Mouse (Mus musculus) limb, embryonic 10.5 days (tissue): ENCODE measurements around the gene Pgd. TPM values are rescaled to one million over a fixed set of nuclear protein-coding genes. Genes with fewer than 3 reads are reported as not detected.
"Not testable (repeated sequence)": the region's sequence is repeated elsewhere in the genome, so short reads cannot be mapped to it uniquely, and the experiment has no call there.

Source experiments
- DNase-seq: peaks from one replicate; pipeline ENCODE4 v3.0.0-alpha.2; 2017; ENCODE audit warnings: low spot score
- H3K27ac ChIP-seq: fragments of 300-500 bp; sonication (generic); 2 replicates; pipeline ENCODE4 v1.5.1; 2016; ENCODE audit warnings: mild to moderate bottlenecking
- H3K27me3 ChIP-seq: fragments of 300-500 bp; sonication (generic); 2 replicates; pipeline ENCODE4 v1.6.1; 2016; ENCODE audit warnings: low read depth, mild to moderate bottlenecking; ENCODE audit not compliant: poor library complexity, severe bottlenecking
- H3K36me3 ChIP-seq: fragments of 300-500 bp; sonication (generic); 2 replicates; pipeline ENCODE4 v1.6.1; 2016; ENCODE audit warnings: mild to moderate bottlenecking, moderate library complexity
- H3K4me1 ChIP-seq: fragments of 300-500 bp; sonication (generic); 2 replicates; pipeline ENCODE4 v1.6.1; 2016
- H3K4me3 ChIP-seq: fragments of 300-500 bp; sonication (generic); 2 replicates; pipeline ENCODE4 v1.5.1; 2016; ENCODE audit warnings: mild to moderate bottlenecking, moderate library complexity
- H3K9me3 ChIP-seq: fragments of 300-500 bp; sonication (generic); replicated peaks from 2 replicates; pipeline ENCODE4 v1.6.1; 2016; ENCODE audit warnings: mild to moderate bottlenecking
- WGBS: fragments of 180-500 bp; shearing (Covaris S2); methylation state at CpG from one replicate; pipeline ENCODE4 v1.1.7; 2016; 5-methylcytosine and 5-hydroxymethylcytosine counted together
- polyA plus RNA-seq: library from polyadenylated mRNA; unstranded; fragments of >200 nt; fragmentation: Nextera tagmentation; extraction: Ambion mirVana; gene quantifications from 2 replicates; pipeline ENCODE4 v1.2.1, GENCODE M21; 2016

Pgd gene
- polyA plus RNA-seq, 1 experiment from 2014 or later, result 159 TPM

- 88% methylated on average over 12 of the region's 12 CpGs for WGBS
These were observed 46.5 kb downstream of the Pgd start for GRCm38 (mm10) chr4:149119978-149120562.

GRCm38 (mm10) chr4:149103875-149104561 is 62.6 kb downstream of the Pgd start, which contains the start of gene Dffa:
Gene Dffa, plus strand, starts transcription at chr4:149104146.
- peaks cover 20% of the 10 kb centered on the region for H3K36me3 ChIP-seq
- H3K4me1 ChIP-seq, result peaks cover 11% of the 10 kb centered on the region
- under 1% methylated on average over 35 of the region's 35 CpGs for WGBS
- H3K27ac ChIP-seq, result peak within 1 kb of the TSS; percentile 56; the same call in 1 of the 2 replicates
- peak within 1 kb of the TSS; percentile 72 for H3K4me3 ChIP-seq
- no peaks in the 10 kb centered on the region for H3K27me3 ChIP-seq
- peak; percentile 90 for DNase-seq
- no peaks in the 10 kb centered on the region for H3K9me3 ChIP-seq

More at GRCm38 (mm10) chr4:149119978-149120562, 46.5 kb downstream of the Pgd start:
- not testable (repeated sequence) for DNase-seq, H3K4me3 ChIP-seq, H3K27ac ChIP-seq, H3K9me3 ChIP-seq, H3K27me3 ChIP-seq, H3K4me1 ChIP-seq
- H3K36me3 ChIP-seq, result peaks cover 16% of the 10 kb centered on the region

GRCm38 (mm10) chr4:149101456-149101855 is 65.1 kb downstream of the Pgd start:
- WGBS, result 84% methylated on average over 3 of the region's 3 CpGs
- H3K36me3 ChIP-seq, result peaks cover 3% of the 10 kb centered on the region

GRCm38 (mm10) chr4:149100449-149100848 is 66.1 kb downstream of the Pgd start:
- 84% methylated on average over 12 of the region's 12 CpGs for WGBS
- DNase-seq, H3K4me3 ChIP-seq, H3K36me3 ChIP-seq, H3K27ac ChIP-seq, H3K27me3 ChIP-seq, H3K9me3 ChIP-seq: not testable (repeated sequence)
- peaks cover 24% of the 10 kb centered on the region for H3K4me1 ChIP-seq

More at GRCm38 (mm10) chr4:149101456-149101855, 65.1 kb downstream of the Pgd start:
- Histone ChIP-seq H3K4me1 (peaks cover 24% of the 10 kb centered on the region), H3K4me3 (no peak overlapping the region), H3K27ac (no peak overlapping the region), H3K9me3 (no peaks in the 10 kb centered on the region), H3K27me3 (no peaks in the 10 kb centered on the region)
- no peak for DNase-seq

Other genes with a start within 250 kb of the Pgd start
- gene Pex14, start 66.9 kb downstream of the Pgd start, polyA plus RNA-seq, result 65.0 and 66.1 TPM in 2 replicates
- gene Dffa, start 62.6 kb downstream of the Pgd start, polyA plus RNA-seq, result 30.6 and 33.8 TPM in 2 replicates
- 0.23 and 0.24 TPM in 2 replicates for gene Cort, start 40.0 kb downstream of the Pgd start, polyA plus RNA-seq
- 56.2 and 59.6 TPM in 2 replicates for gene Cenps, start 29.1 kb downstream of the Pgd start, polyA plus RNA-seq
- 31.4 and 38.2 TPM in 2 replicates for gene Kif1b, start 140.9 kb upstream of the Pgd start, polyA plus RNA-seq